Comparison of ENCODE assay signal across 12 mouse cellular contexts in genomic region chr17:12760355-12761146, GRCm38 (mm10). TPM values are rescaled to one million over a fixed set of nuclear protein-coding genes. Genes with fewer than 3 reads are reported as not detected.
A peak's percentile ranks its signal among the peaks of the same experiment; 100 is the strongest.
DNase-seq lines count a peak whose midpoint lies in the region; ATAC-seq lines count a peak whose summit lies in the region.
"Had no signal": no experiment of that assay in that cellular context is flagged by ENCODE, and none has a peak within 500 bp of the region (broad histone marks: within the 10 kb centered on the region; RNA-seq: fewer than 3 reads in every experiment).

No protein-coding gene starts in this region.

- DNase-seq in heart, embryonic 10.5 days (ENCODE audit: low spot score), result peak; percentile 66
- DNase-seq in heart, adult 8-10 months (ENCODE audit: low spot score), result no peak
- no peak for DNase-seq in limb, embryonic 10.5 days (ENCODE audit: low spot score)
- peak; percentile 70 for DNase-seq in adipocyte (ENCODE audit: low spot score)
- no peak for DNase-seq in right cerebral cortex, postnatal 10 days (ENCODE audit: low spot score in 2 of 2)
- DNase-seq in frontal cortex, adult 2 months (ENCODE audit: extremely low spot score in 1 of 2, low spot score in 1 of 2), result no peak
- DNase-seq: right cerebral cortex, postnatal 4 days had no signal

- peaks cover 90% of the 10 kb centered on the region for H3K36me3 ChIP-seq in heart, embryonic 10.5 days
- H3K36me3 ChIP-seq in limb, embryonic 12.5 days, result peaks cover 72% of the 10 kb centered on the region
- peaks cover 88% of the 10 kb centered on the region for H3K36me3 ChIP-seq in limb, embryonic 10.5 days
- H3K36me3 ChIP-seq in intestine, embryonic 16.5 days (ENCODE audit: control insufficient read depth, insufficient read depth, low read length), result 0 out of 2 replicates have a peak, but pooled peaks cover 2% of the 10 kb centered on the region
- H3K36me3 ChIP-seq: forebrain, embryonic 15.5 days had no signal

- no peak overlapping the region for H3K9ac ChIP-seq in limb, embryonic 12.5 days (replicated peaks)
- H3K9ac ChIP-seq in intestine, embryonic 16.5 days (ENCODE audit: low read depth, low read length), result no peak overlapping the region
- H3K9ac ChIP-seq: forebrain, embryonic 15.5 days; neural tube, embryonic 13.5 days had no signal

- WGBS in heart, embryonic 10.5 days, result 75% methylated on average over 10 of the region's 10 CpGs
- WGBS in limb, embryonic 12.5 days, result 75% methylated on average over 10 of the region's 10 CpGs
- 87% methylated on average over 10 of the region's 10 CpGs for WGBS in limb, embryonic 10.5 days
- 69% methylated on average over 10 of the region's 10 CpGs for WGBS in intestine, embryonic 16.5 days

- ATAC-seq in limb, embryonic 12.5 days (ENCODE audit: insufficient number of reproducible peaks, insufficient read depth, low FRiP score, low TSS enrichment, low read depth), result no peak
- ATAC-seq in intestine, embryonic 16.5 days, result no peak
- ATAC-seq: forebrain, embryonic 15.5 days had no signal

- H3K4me3 ChIP-seq in heart, embryonic 10.5 days, result peak overlapping the region; percentile 36; the same call in 1 of the 2 replicates
- no peak overlapping the region for H3K4me3 ChIP-seq in limb, embryonic 12.5 days (replicated peaks)
- no peak overlapping the region for H3K4me3 ChIP-seq in limb, embryonic 10.5 days
- H3K4me3 ChIP-seq in intestine, embryonic 16.5 days (ENCODE audit: low read length), result no peak overlapping the region
- H3K4me3 ChIP-seq: forebrain, embryonic 15.5 days; megakaryocyte, embryonic 14.5 days; neural tube, embryonic 13.5 days had no signal

- H3K9me3 ChIP-seq in heart, embryonic 10.5 days, result no peaks in the 10 kb centered on the region
- H3K9me3 ChIP-seq in limb, embryonic 12.5 days, result no peaks in the 10 kb centered on the region
- no peaks in the 10 kb centered on the region for H3K9me3 ChIP-seq in limb, embryonic 10.5 days (replicated peaks)
- H3K9me3 ChIP-seq in intestine, embryonic 16.5 days (ENCODE audit: control insufficient read depth, low read length), result no peaks in the 10 kb centered on the region
- H3K9me3 ChIP-seq: forebrain, embryonic 15.5 days; megakaryocyte, embryonic 14.5 days; neural tube, embryonic 13.5 days had no signal

- H3K27ac ChIP-seq in heart, embryonic 10.5 days, result peak overlapping the region; percentile 60; the same call in 1 of the 2 replicates
- peak overlapping the region; percentile 58; the same call in 1 of the 2 replicates for H3K27ac ChIP-seq in limb, embryonic 12.5 days
- no peak overlapping the region for H3K27ac ChIP-seq in limb, embryonic 10.5 days
- H3K27ac ChIP-seq in intestine, embryonic 16.5 days (ENCODE audit: low read length), result 0 out of 2 replicates have a peak overlapping the region, but pooled peaks have one; percentile 12
- H3K27ac ChIP-seq: forebrain, embryonic 15.5 days; neural tube, embryonic 13.5 days had no signal

- H3K4me2 ChIP-seq in limb, embryonic 12.5 days, result no peak overlapping the region
- no peak overlapping the region for H3K4me2 ChIP-seq in intestine, embryonic 16.5 days (ENCODE audit: low read depth, low read length)
- H3K4me2 ChIP-seq: forebrain, embryonic 15.5 days; neural tube, embryonic 13.5 days had no signal

- H3K27me3 ChIP-seq in heart, embryonic 10.5 days (ENCODE audit: insufficient read depth, poor library complexity, severe bottlenecking), result no peaks in the 10 kb centered on the region
- H3K27me3 ChIP-seq in limb, embryonic 12.5 days, result no peaks in the 10 kb centered on the region
- no peaks in the 10 kb centered on the region for H3K27me3 ChIP-seq in limb, embryonic 10.5 days (ENCODE audit: low read depth, poor library complexity, severe bottlenecking)
- H3K27me3 ChIP-seq in intestine, embryonic 16.5 days (replicated peaks; ENCODE audit: control insufficient read depth, insufficient read depth, low read length), result no peaks in the 10 kb centered on the region
- H3K27me3 ChIP-seq: forebrain, embryonic 15.5 days; neural tube, embryonic 13.5 days had no signal

- peaks cover 63% of the 10 kb centered on the region for H3K4me1 ChIP-seq in heart, embryonic 10.5 days
- peaks cover 69% of the 10 kb centered on the region for H3K4me1 ChIP-seq in limb, embryonic 12.5 days (replicated peaks)
- H3K4me1 ChIP-seq in limb, embryonic 10.5 days, result peaks cover 67% of the 10 kb centered on the region
- H3K4me1 ChIP-seq in intestine, embryonic 16.5 days (ENCODE audit: control insufficient read depth, insufficient read depth, low read length), result peaks cover 47% of the 10 kb centered on the region

RNA-seq across cellular contexts. Expression of gene Igf2r, which starts 8.9 kb away (rescaled TPM):
- polyA plus RNA-seq in heart, embryonic 10.5 days (2016; fragmentation: Nextera tagmentation; extraction: Ambion mirVana), result 141 and 272 TPM in 2 replicates
- 100 to 1,000 TPM; 103 to 124 (median 118) TPM for total RNA-seq in heart, adult 8-10 months (2022)
- polyA plus RNA-seq in limb, embryonic 12.5 days (2016; fragmentation: Nextera tagmentation; extraction: Ambion mirVana), result 43.1 and 48.1 TPM in 2 replicates
- 30.3 and 35.6 TPM in 2 replicates for polyA plus RNA-seq in limb, embryonic 10.5 days (2016; fragmentation: Nextera tagmentation; extraction: Ambion mirVana)
- polyA plus RNA-seq in intestine, embryonic 16.5 days (2015; fragmentation: Nextera tagmentation; extraction: Ambion mirVana), result 26.6 and 36.2 TPM in 2 replicates
- polyA plus RNA-seq in frontal cortex, adult 2 months (2012; rRNA removed), result 12.7 and 14.8 TPM in 2 replicates

Comparison
In these comparisons a context has a peak if more than half of its experiments do, and no peak if none do; other contexts are left out.
1. DNase-seq: peak in heart, embryonic 10.5 days (single experiment) and adipocyte (single experiment); none in heart, adult 8-10 months (single experiment), limb, embryonic 10.5 days (single experiment), right cerebral cortex, postnatal 10 days (0 of 2) and frontal cortex, adult 2 months (0 of 2).